Mouse (Mus musculus): Measurements from ENCODE around the gene Pofut2.

Pofut2 gene

GRCm38 (mm10) chr10:77315682-77316081, 56.7 kb downstream of the Pofut2 start:
- DNase-seq (ENCODE audit: low read depth): no peak
